Mouse (Mus musculus) lung, postnatal 0 days (tissue): Measurements from ENCODE around the gene Tle1.

Experiments used
- CTCF ChIP-seq: IDR thresholded peaks from 2 replicates; pipeline ENCODE4 v1.5.1; 2016; ENCODE audit warnings: antibody characterized with exemption, mild to moderate bottlenecking
- EP300 ChIP-seq: IDR thresholded peaks from 2 replicates; pipeline ENCODE4 v1.6.1; 2016; ENCODE audit warnings: antibody characterized with exemption, mild to moderate bottlenecking, control low read depth

GRCm38 (mm10) chr4:72104186-72104585 lies 96.5 kb downstream of the Tle1 start:
- TF ChIP-seq CTCF: no peak
- no peak for TF ChIP-seq EP300
